Mouse (Mus musculus): Measurements from ENCODE around the gene Crispld2.

The Crispld2 gene

GRCm38 (mm10) chr8:119992249-119992648, at the start of gene Crispld2:
TSS of gene Crispld2 (plus strand) at chr8:119992438.
- DNase-seq (ENCODE audit: low spot score in 2 of 2): peak in 1 of 2 experiments; percentile 41

GRCm38 (mm10) chr8:119943616-119944015, 48.6 kb upstream of the Crispld2 start:
- DNase-seq (ENCODE audit: low spot score in 2 of 2): no peak

GRCm38 (mm10) chr8:119944096-119944811, 48.0 kb upstream of the Crispld2 start:
- peak; percentile 27 to 63 for DNase-seq (ENCODE audit: low spot score in 2 of 2)

GRCm38 (mm10) chr8:119946326-119946865, 45.8 kb upstream of the Crispld2 start:
- no peak for DNase-seq (ENCODE audit: low spot score in 2 of 2)

GRCm38 (mm10) chr8:119947653-119948052, 44.6 kb upstream of the Crispld2 start:
- no peak for DNase-seq (ENCODE audit: low spot score in 2 of 2)

- DNase-seq (ENCODE audit: low spot score in 2 of 2): no peak
Measured at GRCm38 (mm10) chr8:119948340-119948739, 43.9 kb upstream of the Crispld2 start.

- no peak for DNase-seq (ENCODE audit: low spot score in 2 of 2)
Measured at GRCm38 (mm10) chr8:119952282-119952681, 40.0 kb upstream of the Crispld2 start.

GRCm38 (mm10) chr8:119952747-119953146, 39.5 kb upstream of the Crispld2 start:
- DNase-seq (ENCODE audit: low spot score in 2 of 2): no peak

GRCm38 (mm10) chr8:119955333-119955732, 36.9 kb upstream of the Crispld2 start:
- DNase-seq (ENCODE audit: low spot score in 2 of 2): no peak

- DNase-seq (ENCODE audit: low spot score in 2 of 2): no peak
Measured at GRCm38 (mm10) chr8:119958076-119958475, 34.2 kb upstream of the Crispld2 start.

GRCm38 (mm10) chr8:119960531-119961104, 31.6 kb upstream of the Crispld2 start:
- DNase-seq (ENCODE audit: low spot score in 2 of 2): no peak

- no peak for DNase-seq (ENCODE audit: low spot score in 2 of 2)
Measured at GRCm38 (mm10) chr8:119964859-119965258, 27.4 kb upstream of the Crispld2 start.

GRCm38 (mm10) chr8:119967435-119967834, 24.8 kb upstream of the Crispld2 start:
- no peak for DNase-seq (ENCODE audit: low spot score in 2 of 2)

- DNase-seq (ENCODE audit: low spot score in 2 of 2): no peak
Measured at GRCm38 (mm10) chr8:119970169-119970568, 22.1 kb upstream of the Crispld2 start.

GRCm38 (mm10) chr8:119972558-119972957, 19.7 kb upstream of the Crispld2 start:
- no peak for DNase-seq (ENCODE audit: low spot score in 2 of 2)

- DNase-seq (ENCODE audit: low spot score in 2 of 2): no peak
Measured at GRCm38 (mm10) chr8:119978770-119979381, 13.4 kb upstream of the Crispld2 start.

- DNase-seq (ENCODE audit: low spot score in 2 of 2): no peak
Measured at GRCm38 (mm10) chr8:119981253-119981652, 11.0 kb upstream of the Crispld2 start.

- DNase-seq (ENCODE audit: low spot score in 2 of 2): no peak
Measured at GRCm38 (mm10) chr8:119984085-119984484, 8.2 kb upstream of the Crispld2 start.

GRCm38 (mm10) chr8:119986174-119986573, 6.1 kb upstream of the Crispld2 start:
- DNase-seq (ENCODE audit: low spot score in 2 of 2): no peak

- no peak for DNase-seq (ENCODE audit: low spot score in 2 of 2)
Measured at GRCm38 (mm10) chr8:119988087-119988486, 4.2 kb upstream of the Crispld2 start.

GRCm38 (mm10) chr8:119994114-119994513, 1.9 kb downstream of the Crispld2 start:
- DNase-seq (ENCODE audit: low spot score in 2 of 2): no peak

GRCm38 (mm10) chr8:119994556-119994955, 2.3 kb downstream of the Crispld2 start:
- no peak for DNase-seq (ENCODE audit: low spot score in 2 of 2)

GRCm38 (mm10) chr8:119997266-119997665, 5.0 kb downstream of the Crispld2 start:
- no peak for DNase-seq (ENCODE audit: low spot score in 2 of 2)
